Mouse (Mus musculus) urinary bladder, postnatal 4 days (tissue): ENCODE data around the gene Gstm2.
A peak's percentile ranks its signal among the peaks of the same experiment; 100 is the strongest.
"Not testable (repeated sequence)": the region's sequence is repeated elsewhere in the genome, so short reads cannot be mapped to it uniquely, and the experiment has no call there.

ENCODE experiments used
- DNase-seq, 2 experiments: peaks; one replicate each; pipeline ENCODE4 v3.0.0; 2021 to 2022; ENCODE audit warnings: low spot score in 2 of 2

Gstm2 gene

DNA sequence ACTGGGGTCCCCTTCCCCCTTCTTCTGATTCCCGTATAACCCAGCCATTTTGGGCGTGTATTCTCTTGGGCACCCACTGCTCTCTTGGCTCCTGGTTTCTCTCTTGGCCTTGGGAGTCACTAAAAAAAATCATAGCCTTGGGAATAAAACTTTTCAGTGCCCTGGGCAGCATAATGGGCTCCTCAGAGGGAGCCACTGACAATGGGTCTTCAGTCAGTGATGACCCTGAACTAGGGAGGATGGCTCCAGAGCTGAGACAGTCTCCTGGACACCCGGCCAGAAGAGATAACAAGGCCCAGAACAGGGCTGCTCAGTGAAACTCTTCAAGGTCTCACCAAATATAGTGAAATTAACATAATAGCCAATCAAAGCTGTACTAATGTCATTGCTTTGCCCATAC lies 12.3 kb upstream of the Gstm2 start:
- no peak for DNase-seq

DNA sequence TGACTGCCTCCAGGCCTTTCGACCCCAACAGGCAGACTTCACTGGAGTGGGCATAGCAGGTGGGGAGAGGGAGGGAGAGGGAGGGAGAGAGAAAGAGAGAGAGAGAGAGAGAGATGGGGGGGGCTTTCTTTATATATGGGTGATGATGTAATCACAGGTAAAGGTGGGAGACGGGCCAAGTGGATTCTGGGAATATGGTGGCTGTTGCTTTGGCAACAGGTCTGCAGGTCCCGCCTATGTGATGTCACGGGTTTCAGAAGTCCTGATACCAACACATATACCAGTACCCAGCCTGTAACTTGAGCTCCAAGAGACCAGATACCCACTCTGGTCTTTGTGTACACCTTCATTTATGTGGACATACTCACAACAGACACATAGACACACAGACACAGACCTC lies 10.3 kb upstream of the Gstm2 start:
- DNase-seq: peak in 1 of 2 experiments; percentile 23

- not testable (repeated sequence) for DNase-seq
Measured at GRCm38 (mm10) chr3:107995974-107996373, 9.7 kb upstream of the Gstm2 start.

- DNase-seq: peak in 1 of 2 experiments; percentile 49
Measured at GRCm38 (mm10) chr3:107985141-107985540, 1.1 kb downstream of the Gstm2 start.

DNA sequence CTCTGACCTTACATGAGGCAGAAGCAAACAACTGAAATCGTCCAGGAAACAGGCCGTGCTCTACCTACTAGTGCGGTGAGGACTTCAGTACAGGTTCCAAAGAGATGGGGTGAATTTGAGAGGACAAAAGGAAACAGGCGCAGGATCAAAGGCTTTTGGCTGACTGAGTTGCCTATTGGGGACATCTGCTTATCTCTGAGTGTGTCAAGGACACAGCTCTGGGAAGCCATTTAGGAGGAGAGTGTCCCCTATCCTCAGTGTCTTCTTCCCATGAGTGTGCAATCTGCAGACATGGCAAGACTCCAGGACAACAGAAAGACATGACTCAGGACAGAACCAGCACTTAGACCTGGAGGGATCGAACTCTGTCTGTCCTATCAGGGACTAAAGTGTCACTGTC lies 1.8 kb downstream of the Gstm2 start:
- DNase-seq: peak in 1 of 2 experiments; percentile 41

DNA sequence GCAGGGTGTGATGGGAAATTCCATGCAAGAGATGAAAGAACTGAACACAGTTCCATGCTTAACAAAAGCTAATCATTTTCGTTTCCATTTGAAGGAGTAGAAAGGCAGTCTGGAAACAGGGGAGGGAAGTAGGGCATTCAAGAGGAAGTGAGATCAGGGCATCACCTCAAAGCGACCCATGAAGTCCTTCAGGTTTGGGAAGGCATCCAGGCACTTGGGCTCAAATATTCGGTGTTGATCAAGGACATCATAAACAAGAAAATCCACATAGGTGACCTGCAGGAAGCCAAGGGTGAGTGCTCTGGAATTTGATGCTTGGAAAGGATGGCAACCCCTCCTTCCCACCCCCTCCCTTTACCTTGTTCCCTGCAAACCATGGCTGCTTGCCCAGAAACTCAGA lies 2.5 kb downstream of the Gstm2 start:
- DNase-seq: peak in 1 of 2 experiments; percentile 26

GRCm38 (mm10) chr3:107982726-107983125 lies 3.5 kb downstream of the Gstm2 start:
- peak in 1 of 2 experiments; percentile 34 for DNase-seq

GRCm38 (mm10) chr3:107981261-107981660 lies 5.0 kb downstream of the Gstm2 start:
- DNase-seq: peak in 1 of 2 experiments; percentile 49

- DNase-seq: no peak
Measured at GRCm38 (mm10) chr3:107977691-107978090, 8.6 kb downstream of the Gstm2 start.

DNA sequence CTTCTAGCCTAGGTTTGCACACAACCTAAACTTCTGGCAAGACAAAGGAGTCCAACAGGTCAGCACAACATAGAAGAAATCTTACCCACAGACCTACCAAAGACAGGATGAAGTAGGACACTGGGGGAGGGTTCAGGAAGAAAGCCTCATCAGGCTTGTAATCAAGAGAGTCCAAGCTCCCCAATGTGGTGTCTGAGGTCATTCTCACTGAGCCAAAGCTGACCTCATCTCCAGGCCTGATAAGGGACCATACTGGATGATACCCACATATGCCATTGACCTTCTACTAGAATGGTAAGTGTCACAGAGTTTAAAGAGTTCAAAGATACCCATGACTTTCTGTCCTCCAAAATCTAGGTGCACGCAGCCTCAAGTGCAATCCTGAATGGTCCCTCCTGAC lies 12.0 kb downstream of the Gstm2 start:
- no peak for DNase-seq

GRCm38 (mm10) chr3:107972070-107972469 lies 14.2 kb downstream of the Gstm2 start:
- no peak for DNase-seq

GRCm38 (mm10) chr3:107971101-107971500 lies 15.2 kb downstream of the Gstm2 start:
- not testable (repeated sequence) for DNase-seq

DNA sequence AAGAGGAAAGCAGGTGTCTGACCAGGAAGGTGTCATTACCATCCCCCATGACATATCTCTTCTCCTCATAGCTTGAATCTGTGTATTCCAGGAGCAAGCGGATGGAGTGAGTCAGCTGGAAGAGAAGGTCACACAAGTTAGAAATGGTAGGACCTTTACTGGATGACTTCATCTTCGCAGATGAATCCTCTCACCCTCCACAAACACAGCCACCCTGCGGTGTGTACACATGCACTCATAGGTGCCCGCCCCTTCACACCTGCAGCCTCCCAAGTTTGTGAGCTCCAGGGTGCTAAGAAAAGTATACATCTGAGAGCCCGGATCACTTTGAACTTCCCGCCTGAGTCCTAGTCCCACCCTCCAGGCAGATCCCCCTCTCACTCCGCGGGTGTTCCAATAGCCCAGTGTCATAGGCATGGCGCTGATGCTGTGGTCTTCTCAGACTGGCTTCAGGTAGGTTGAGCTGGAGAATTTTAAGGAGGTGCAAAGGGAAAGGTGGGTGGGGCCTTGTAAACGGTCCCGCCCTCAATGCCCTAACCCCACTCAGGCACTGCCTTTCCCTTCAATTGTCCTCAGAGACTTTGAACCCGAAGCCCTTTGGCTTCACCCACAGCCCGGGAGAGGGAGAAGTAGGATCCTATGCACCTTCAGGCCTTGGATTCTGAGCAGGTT lies 17.4 kb downstream of the Gstm2 start, which contains the start of gene Gstm3:
Gstm3 (minus strand) TSS at position 560 of the 672 bp plus-strand sequence.
- no peak for DNase-seq

- no peak for DNase-seq
Measured at GRCm38 (mm10) chr3:107966631-107967030, 19.6 kb downstream of the Gstm2 start.

DNA sequence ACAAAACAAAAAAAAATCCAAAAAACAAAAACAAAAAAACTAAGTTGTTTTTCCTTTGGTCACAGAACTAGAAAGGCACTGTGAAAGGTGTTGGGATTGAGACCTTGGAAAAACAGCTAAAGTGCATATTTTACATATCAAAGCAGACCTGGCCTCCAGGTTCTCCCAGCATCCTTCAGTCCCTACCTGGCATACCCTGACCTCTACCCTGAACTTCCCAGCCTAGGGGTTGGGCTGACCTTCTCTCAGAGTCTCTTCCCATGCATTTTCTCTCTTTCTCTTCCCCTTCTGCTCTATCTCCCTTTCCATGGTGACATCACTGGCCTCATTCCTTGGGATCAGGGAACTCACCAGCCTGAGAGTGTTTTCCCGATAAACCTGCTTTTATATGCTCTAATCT lies 20.7 kb downstream of the Gstm2 start:
- no peak for DNase-seq

DNA sequence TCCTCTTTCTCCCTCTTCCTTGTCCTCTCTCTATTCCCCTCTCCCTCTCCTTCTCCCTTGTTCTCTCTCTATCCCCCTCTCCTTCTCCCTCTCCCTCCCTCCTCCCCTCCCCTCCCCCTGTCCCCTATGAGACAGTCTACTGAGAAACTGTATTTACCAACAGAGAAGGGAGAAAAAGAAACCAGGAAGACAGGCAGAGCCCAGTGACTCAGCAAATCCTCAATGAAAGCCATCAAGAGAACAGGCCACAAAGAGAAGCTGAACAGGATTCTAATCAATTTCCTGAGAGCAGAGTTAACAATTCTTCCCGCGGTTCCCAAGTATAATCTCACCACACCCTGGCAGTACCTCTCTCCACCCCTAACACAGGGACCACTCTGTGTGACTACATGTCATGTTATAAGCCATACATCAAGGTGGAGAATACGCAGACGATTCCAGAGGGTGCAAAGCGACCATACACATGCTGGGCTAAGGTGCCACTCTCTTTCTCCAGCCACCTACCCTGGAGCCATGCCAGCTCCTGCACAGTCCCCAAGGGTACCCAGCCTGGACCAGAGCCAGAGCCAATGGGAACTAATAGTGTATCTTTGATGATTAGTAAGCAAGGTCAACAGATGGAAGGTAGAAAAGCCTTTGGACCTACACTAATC lies 21.5 kb downstream of the Gstm2 start:
- no peak for DNase-seq

GRCm38 (mm10) chr3:107964026-107964425 lies 22.2 kb downstream of the Gstm2 start:
- DNase-seq: no peak

- DNase-seq: not testable (repeated sequence)
Measured at GRCm38 (mm10) chr3:107955260-107955659, 31.0 kb downstream of the Gstm2 start.

- DNase-seq: no peak
Measured at GRCm38 (mm10) chr3:107953906-107954305, 32.3 kb downstream of the Gstm2 start.

GRCm38 (mm10) chr3:107953328-107953755 lies 32.9 kb downstream of the Gstm2 start:
- peak; percentile 63 to 75 for DNase-seq

DNA sequence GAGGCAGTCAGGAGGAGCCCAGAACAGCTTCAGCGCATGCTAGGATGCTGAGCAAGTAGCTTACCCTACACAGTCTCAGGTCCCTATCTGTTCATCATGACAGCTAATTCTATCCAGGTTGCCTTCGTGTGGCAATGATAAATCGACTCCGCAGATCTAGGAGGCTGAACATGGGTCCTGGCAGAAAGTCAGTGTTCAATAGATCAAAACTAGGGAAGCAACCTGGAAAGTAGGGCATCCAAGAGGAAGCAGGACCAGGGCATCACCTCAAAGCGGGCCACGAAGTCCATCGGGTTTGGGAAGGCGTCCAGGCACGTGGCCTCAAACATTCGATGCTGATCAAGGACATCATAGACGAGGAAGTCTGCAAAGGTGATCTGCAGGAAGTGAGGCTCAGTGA lies 35.7 kb downstream of the Gstm2 start:
- DNase-seq: no peak

GRCm38 (mm10) chr3:107949461-107949860 lies 36.8 kb downstream of the Gstm2 start:
- DNase-seq: not testable (repeated sequence)

GRCm38 (mm10) chr3:107945729-107946128 lies 40.5 kb downstream of the Gstm2 start:
- no peak for DNase-seq
